Mouse (Mus musculus) midbrain, postnatal 0 days (tissue): ENCODE results near the gene Ccl24. TPM values are rescaled to one million over a fixed set of nuclear protein-coding genes. Genes with fewer than 3 reads are reported as not detected.

Experiments
- ATAC-seq: fragments of 200-750 bp; cut with Nextera tagmentation; 2 replicates; pipeline ENCODE4 v1.8.0; 2017; ENCODE audit warnings: moderate number of reproducible peaks, mild to moderate bottlenecking, moderate TSS enrichment, moderate library complexity; ENCODE audit not compliant: low FRiP score
- DNase-seq: peaks from one replicate; pipeline ENCODE4 v3.0.0-alpha.2; 2015; ENCODE audit warnings: low spot score
- H3K27ac ChIP-seq: fragments of 300-500 bp; sonication (generic); 2 replicates; pipeline ENCODE4 v1.5.1; 2014; ENCODE audit warnings: low read depth, mild to moderate bottlenecking, low read length, mixed read lengths
- H3K27me3 ChIP-seq: fragments of 300-500 bp; sonication (generic); 2 replicates; pipeline ENCODE4 v1.6.1; 2014; ENCODE audit warnings: low read length, control low read depth, mixed read lengths; ENCODE audit not compliant: insufficient read depth
- H3K36me3 ChIP-seq: fragments of 300-500 bp; sonication (generic); 2 replicates; pipeline ENCODE4 v1.6.1; 2014; ENCODE audit warnings: low read length, control low read depth, mixed read lengths; ENCODE audit not compliant: insufficient read depth
- H3K4me1 ChIP-seq: fragments of 300-500 bp; sonication (generic); 2 replicates; pipeline ENCODE4 v1.6.1; 2014; ENCODE audit warnings: mild to moderate bottlenecking, control low read depth, antibody characterized with exemption, low read length, mixed read lengths; ENCODE audit not compliant: insufficient read depth
- H3K4me2 ChIP-seq: fragments of 300-500 bp; sonication (generic); 2 replicates; pipeline ENCODE4 v1.6.1; 2014; ENCODE audit warnings: low read depth, mild to moderate bottlenecking, low read length, mixed read lengths; ENCODE audit not compliant: poor library complexity, severe bottlenecking
- H3K4me3 ChIP-seq: fragments of 300-500 bp; sonication (generic); 2 replicates; pipeline ENCODE4 v1.5.1; 2014; ENCODE audit warnings: low read depth, mild to moderate bottlenecking, low read length, moderate library complexity
- H3K9ac ChIP-seq: fragments of 300-500 bp; sonication (generic); replicated peaks from 2 replicates; pipeline ENCODE4 v1.6.1; 2014; ENCODE audit warnings: mild to moderate bottlenecking, low read length, moderate library complexity, mixed read lengths; ENCODE audit not compliant: poor library complexity, severe bottlenecking
- H3K9me3 ChIP-seq: fragments of 300-500 bp; sonication (generic); 2 replicates; pipeline ENCODE4 v1.6.1; 2016; ENCODE audit warnings: low read length, control low read depth
- CTCF ChIP-seq: IDR thresholded peaks from 2 replicates; pipeline ENCODE4 v1.5.1; 2016; ENCODE audit warnings: antibody characterized with exemption, mild to moderate bottlenecking
- WGBS: fragments of 180-500 bp; shearing (Covaris S2); extraction: QIAGEN DNeasy Blood & Tissue Kit; methylation state at CpG from one replicate; pipeline ENCODE4 v1.1.7; 2014; 5-methylcytosine and 5-hydroxymethylcytosine counted together
- polyA plus RNA-seq: library from polyadenylated mRNA; unstranded; fragments of >200 nt; fragmentation: Nextera tagmentation; extraction: Ambion mirVana; gene quantifications from 2 replicates; pipeline ENCODE4 v1.2.1, GENCODE M21; 2015
- total RNA-seq: library from RNA; depleted of rRNA; stranded (reverse); fragments of >200 nt; gene quantifications from 2 replicates; pipeline ENCODE4 v1.2.3, GENCODE M21; 2014

Ccl24 gene
- total and polyA plus RNA-seq, 2 experiments from 2014 or later, result 0.66 to 2.4 TPM

GRCm38 (mm10) chr5:135537326-135537725 is 35.5 kb downstream of the Ccl24 start:
- H3K4me2 ChIP-seq, result no peak overlapping the region
- no peak overlapping the region for H3K4me3 ChIP-seq
- H3K4me1 ChIP-seq, result no peaks in the 10 kb centered on the region
- no peak overlapping the region for H3K27ac ChIP-seq
- TF ChIP-seq CTCF, result no peak
- no peaks in the 10 kb centered on the region for H3K27me3 ChIP-seq
- H3K9me3 ChIP-seq, result no peaks in the 10 kb centered on the region
- WGBS, result 72% methylated on average over 4 of the region's 4 CpGs
- DNase-seq (no peak), ATAC-seq (no peak)
- H3K36me3 ChIP-seq, result no peaks in the 10 kb centered on the region
- H3K9ac ChIP-seq, result no peak overlapping the region

GRCm38 (mm10) chr5:135535867-135536266 is 37.0 kb downstream of the Ccl24 start:
- no peak overlapping the region for H3K27ac ChIP-seq
- no peaks in the 10 kb centered on the region for H3K27me3 ChIP-seq
- TF ChIP-seq CTCF, result no peak
- H3K9ac ChIP-seq, result no peak overlapping the region
- no peaks in the 10 kb centered on the region for H3K36me3 ChIP-seq
- DNase-seq (no peak), ATAC-seq (no peak)
- H3K4me2 ChIP-seq, result no peak overlapping the region
- H3K9me3 ChIP-seq, result no peaks in the 10 kb centered on the region
- H3K4me1 ChIP-seq, result no peaks in the 10 kb centered on the region
- H3K4me3 ChIP-seq, result no peak overlapping the region

DNA sequence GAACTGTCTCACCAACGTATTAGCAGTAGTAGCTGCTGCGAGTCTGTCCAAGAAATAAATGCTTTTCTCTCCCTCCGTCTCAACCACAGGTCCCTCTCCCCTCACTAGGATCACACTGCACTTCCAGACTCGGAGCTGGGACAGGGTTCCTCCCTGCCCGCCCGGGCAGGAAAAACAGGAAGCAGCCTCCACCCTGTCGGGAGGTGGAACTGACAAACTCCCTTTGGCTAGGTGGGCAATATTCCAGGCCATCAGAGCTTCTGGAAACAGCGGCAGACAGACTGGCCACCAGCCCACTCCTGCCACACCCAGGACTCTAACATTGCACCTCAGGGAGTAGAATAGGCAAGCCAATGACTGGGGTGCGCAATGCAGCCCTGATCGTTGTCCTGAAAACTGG is 39.4 kb downstream of the Ccl24 start:
- H3K27ac ChIP-seq, result no peak overlapping the region
- no peak overlapping the region for H3K4me2 ChIP-seq
- no peak for TF ChIP-seq CTCF
- no peaks in the 10 kb centered on the region for H3K27me3 ChIP-seq
- DNase-seq (no peak), ATAC-seq (no peak)
- no peaks in the 10 kb centered on the region for H3K4me1 ChIP-seq
- H3K9ac ChIP-seq, result no peak overlapping the region
- H3K9me3 ChIP-seq, result no peaks in the 10 kb centered on the region
- 82% methylated on average over 10 of the region's 10 CpGs for WGBS
- no peaks in the 10 kb centered on the region for H3K36me3 ChIP-seq
- H3K4me3 ChIP-seq, result no peak overlapping the region

DNA sequence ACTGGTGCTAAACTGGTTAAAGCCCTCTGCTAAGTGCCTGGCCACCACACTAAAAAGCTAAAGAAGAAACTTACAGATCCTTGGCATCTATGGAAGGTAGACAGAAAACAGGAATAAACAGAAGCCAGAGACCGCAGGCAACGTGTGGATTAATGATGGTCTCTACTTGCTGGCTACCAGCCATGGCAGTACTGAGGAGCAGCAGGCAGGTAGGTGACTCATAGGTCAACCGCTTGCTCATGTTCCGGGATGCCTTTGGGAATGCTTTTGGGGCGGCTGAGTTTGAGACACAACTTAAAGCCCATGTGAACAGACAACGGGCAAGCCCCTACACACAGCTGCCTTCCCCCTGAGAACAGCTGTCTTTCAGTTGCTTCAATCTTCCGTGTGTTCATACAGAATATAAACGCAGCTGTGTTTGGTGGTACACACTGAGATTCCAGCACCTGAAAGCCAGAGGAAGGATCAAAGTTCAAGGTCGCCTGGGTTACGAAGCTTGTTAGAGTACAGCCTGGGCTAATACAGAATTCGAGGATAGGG is 41.5 kb downstream of the Ccl24 start:
- ATAC-seq (no peak), DNase-seq (no peak)
- Histone ChIP-seq H3K4me1 (no peaks in the 10 kb centered on the region), H3K9ac (no peak overlapping the region), H3K27ac (no peak overlapping the region), H3K36me3 (no peaks in the 10 kb centered on the region), H3K4me3 (no peak overlapping the region), H3K4me2 (no peak overlapping the region), H3K27me3 (no peaks in the 10 kb centered on the region), H3K9me3 (no peaks in the 10 kb centered on the region)
- TF ChIP-seq CTCF, result no peak
- WGBS, result 89% methylated on average over 11 of the region's 11 CpGs

DNA sequence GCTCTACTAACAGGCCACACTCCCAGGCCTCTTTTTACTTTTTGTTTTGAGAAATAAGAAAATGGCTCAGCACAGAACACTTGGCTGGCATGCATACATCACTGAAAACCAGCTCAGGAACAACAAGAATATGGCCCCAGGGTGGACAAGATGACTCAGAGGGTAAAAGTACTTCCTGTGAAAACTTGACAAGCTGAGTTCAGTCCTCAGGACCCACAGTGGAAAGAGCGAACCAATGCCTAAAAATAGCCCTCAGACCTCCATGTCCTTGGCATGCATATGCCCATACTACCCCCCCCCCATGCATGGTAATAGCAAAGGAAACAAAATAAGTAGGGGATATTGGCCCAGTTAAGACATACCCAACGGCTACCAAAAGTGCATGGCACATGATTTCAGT is 42.9 kb downstream of the Ccl24 start:
- ATAC-seq, result no peak
- no peak overlapping the region for H3K9ac ChIP-seq
- H3K9me3 ChIP-seq, result no peaks in the 10 kb centered on the region
- no peak overlapping the region for H3K4me2 ChIP-seq
- no peaks in the 10 kb centered on the region for H3K4me1 ChIP-seq
- 82% methylated on average over 2 of the region's 2 CpGs for WGBS
- H3K27me3 ChIP-seq, result no peaks in the 10 kb centered on the region
- H3K27ac ChIP-seq, result no peak overlapping the region
- DNase-seq, result no peak
- no peak for TF ChIP-seq CTCF
- H3K4me3 ChIP-seq, result no peak overlapping the region
- no peaks in the 10 kb centered on the region for H3K36me3 ChIP-seq

DNA sequence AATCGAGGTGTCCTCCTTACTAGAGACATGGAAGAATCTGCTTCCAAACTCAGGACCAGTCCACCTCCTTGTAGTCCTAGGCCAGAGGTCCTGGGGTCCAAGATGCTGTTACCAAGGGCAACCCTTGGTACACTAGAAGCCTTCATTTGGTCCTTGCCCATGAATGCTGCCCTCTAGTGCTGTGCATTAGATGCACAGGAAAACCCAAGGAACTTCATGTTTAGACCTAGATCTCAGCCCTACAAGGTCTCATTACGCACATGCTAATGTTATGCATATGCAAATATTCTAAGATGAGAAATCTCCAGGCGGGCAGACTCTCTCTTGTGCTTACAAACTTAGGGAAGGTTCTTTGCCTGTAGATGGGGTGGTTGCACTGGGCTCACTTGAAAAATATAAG is 43.5 kb downstream of the Ccl24 start:
- Histone ChIP-seq H3K4me3 (no peak overlapping the region), H3K9ac (no peak overlapping the region), H3K27ac (no peak overlapping the region), H3K9me3 (no peaks in the 10 kb centered on the region), H3K4me2 (no peak overlapping the region), H3K27me3 (no peaks in the 10 kb centered on the region), H3K4me1 (no peaks in the 10 kb centered on the region), H3K36me3 (no peaks in the 10 kb centered on the region)
- 79% methylated on average over 3 of the region's 3 CpGs for WGBS
- DNase-seq, result no peak
- peak; percentile 50 for TF ChIP-seq CTCF
- no peak for ATAC-seq
